Mouse (Mus musculus) kidney, embryonic 14.5 days (tissue): ENCODE measurements around the gene Tom1l1. TPM values are rescaled to one million over a fixed set of nuclear protein-coding genes. Genes with fewer than 3 reads are reported as not detected.

Experiments
- ATAC-seq: fragments of 200-750 bp; cut with Nextera tagmentation; 2 replicates; pipeline ENCODE4 v1.8.0; 2017; ENCODE audit warnings: moderate number of reproducible peaks, mild to moderate bottlenecking, moderate TSS enrichment, moderate library complexity; ENCODE audit not compliant: low FRiP score, low TSS enrichment
- H3K27ac ChIP-seq: fragments of 300-500 bp; sonication (generic); 2 replicates; pipeline ENCODE4 v1.5.1; 2014; ENCODE audit warnings: low read depth, mild to moderate bottlenecking, low read length, moderate library complexity, mixed read lengths
- H3K27me3 ChIP-seq: fragments of 300-500 bp; sonication (generic); 2 replicates; pipeline ENCODE4 v1.6.1; 2014; ENCODE audit warnings: mild to moderate bottlenecking, low read length; ENCODE audit not compliant: control insufficient read depth, insufficient read depth
- H3K36me3 ChIP-seq: fragments of 300-500 bp; sonication (generic); 2 replicates; pipeline ENCODE4 v1.6.1; 2014; ENCODE audit warnings: low read length, mixed read lengths; ENCODE audit not compliant: control insufficient read depth, insufficient read depth
- H3K4me1 ChIP-seq: fragments of 300-500 bp; sonication (generic); 2 replicates; pipeline ENCODE4 v1.6.1; 2014; ENCODE audit warnings: low read length, mixed read lengths; ENCODE audit not compliant: control insufficient read depth, insufficient read depth
- H3K4me2 ChIP-seq: fragments of 300-500 bp; sonication (generic); replicated peaks from 2 replicates; pipeline ENCODE4 v1.6.1; 2014; ENCODE audit warnings: low read depth, mild to moderate bottlenecking, low read length
- H3K4me3 ChIP-seq: fragments of 300-500 bp; sonication (generic); 2 replicates; pipeline ENCODE4 v1.5.1; 2014; ENCODE audit warnings: mild to moderate bottlenecking, low read length
- H3K9ac ChIP-seq: fragments of 300-500 bp; sonication (generic); 2 replicates; pipeline ENCODE4 v1.6.1; 2014; ENCODE audit warnings: low read depth, mild to moderate bottlenecking, low read length, moderate library complexity
- H3K9me3 ChIP-seq: fragments of 300-500 bp; sonication (generic); 2 replicates; pipeline ENCODE4 v1.6.1; 2016; ENCODE audit warnings: low read length; ENCODE audit not compliant: control insufficient read depth
- WGBS: fragments of 180-500 bp; shearing (Covaris S2); extraction: QIAGEN DNeasy Blood & Tissue Kit; methylation state at CpG from one replicate; pipeline ENCODE4 v1.1.7; 2014; 5-methylcytosine and 5-hydroxymethylcytosine counted together
- polyA plus RNA-seq: library from polyadenylated mRNA; unstranded; fragments of >200 nt; fragmentation: Nextera tagmentation; extraction: Ambion mirVana; gene quantifications from 2 replicates; pipeline ENCODE4 v1.2.1, GENCODE M21; 2014

Gene Tom1l1
- polyA plus RNA-seq, 1 experiment from 2014 or later = 36.6 TPM

DNA sequence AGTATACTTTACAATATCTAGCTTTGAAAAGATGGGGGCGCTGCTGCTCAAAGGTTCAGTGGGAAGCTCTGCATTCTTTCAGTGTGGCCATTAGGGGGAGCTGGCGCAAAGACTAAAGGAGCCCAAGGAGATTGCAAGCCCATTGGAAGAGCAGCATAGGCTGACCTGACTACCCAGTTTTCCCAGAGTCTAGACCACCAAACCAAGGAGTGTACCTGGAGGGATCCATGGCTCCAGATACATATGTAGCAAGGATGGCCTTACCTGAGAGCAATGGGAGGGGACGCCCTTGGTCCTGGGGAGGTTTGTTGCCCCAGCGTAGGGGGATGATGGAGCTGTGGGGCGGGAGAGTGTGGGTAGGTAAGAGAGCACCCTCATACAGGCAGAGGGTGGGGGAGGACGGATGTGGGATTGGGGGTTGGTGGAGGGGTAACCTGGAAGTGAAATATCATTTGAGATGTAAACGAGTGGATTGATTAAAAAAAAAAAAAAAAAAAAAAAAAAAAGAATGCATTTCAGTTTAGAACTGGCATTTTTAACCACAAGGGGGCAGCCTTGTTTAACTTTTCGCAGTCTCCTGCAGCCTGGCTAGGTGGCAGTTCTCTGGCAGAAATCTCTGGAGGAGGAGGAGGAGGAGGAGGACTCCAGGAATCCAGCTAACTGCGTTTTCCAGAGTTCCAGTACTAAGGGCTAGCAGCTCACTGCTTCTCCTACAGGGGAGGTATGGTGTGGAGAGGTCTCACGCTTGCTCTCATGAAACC is 9.5 kb upstream of the Tom1l1 start:
- 21% methylated on average over 10 of the region's 10 CpGs for WGBS
- Histone ChIP-seq H3K9ac (no peak overlapping the region), H3K4me1 (no peaks in the 10 kb centered on the region), H3K4me2 (peak overlapping the region; percentile 25; the same call in 1 of the 2 replicates), H3K9me3 (no peaks in the 10 kb centered on the region), H3K36me3 (no peaks in the 10 kb centered on the region), H3K27ac (no peak overlapping the region), H3K4me3 (no peak overlapping the region), H3K27me3 (no peaks in the 10 kb centered on the region)
- ATAC-seq = peak; percentile 87

DNA sequence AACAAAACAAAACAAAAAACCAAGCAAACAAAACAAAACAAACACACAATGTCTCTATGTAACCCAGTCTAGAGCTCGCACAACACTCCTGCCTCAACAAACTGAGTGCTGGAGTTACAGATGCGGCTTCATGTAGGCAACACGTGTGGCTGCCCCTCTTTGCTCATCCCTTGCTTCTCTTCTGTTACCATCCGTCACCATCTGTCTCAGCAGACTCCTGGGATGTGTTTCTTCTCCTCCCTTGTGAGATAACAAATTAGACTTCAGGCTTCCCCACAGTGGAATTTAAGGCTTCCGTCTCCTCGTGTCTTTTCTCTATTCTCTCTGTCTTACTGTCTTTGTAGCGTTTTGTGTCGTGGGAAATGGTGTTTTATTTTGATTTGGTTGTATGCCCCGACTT is 7.6 kb upstream of the Tom1l1 start:
- H3K27me3 ChIP-seq = no peaks in the 10 kb centered on the region
- 64% methylated on average over 9 of the region's 9 CpGs for WGBS
- no peaks in the 10 kb centered on the region for H3K36me3 ChIP-seq
- no peak overlapping the region for H3K27ac ChIP-seq
- H3K9me3 ChIP-seq = no peaks in the 10 kb centered on the region
- no peak overlapping the region for H3K9ac ChIP-seq
- H3K4me2 ChIP-seq = no peak overlapping the region
- ATAC-seq = no peak
- no peaks in the 10 kb centered on the region for H3K4me1 ChIP-seq
- no peak overlapping the region for H3K4me3 ChIP-seq

- no peak overlapping the region for H3K4me2 ChIP-seq
- no peak overlapping the region for H3K4me3 ChIP-seq
- H3K27ac ChIP-seq = no peak overlapping the region
- no peak overlapping the region for H3K9ac ChIP-seq
- H3K4me1 ChIP-seq = no peaks in the 10 kb centered on the region
- no peaks in the 10 kb centered on the region for H3K9me3 ChIP-seq
- no peaks in the 10 kb centered on the region for H3K36me3 ChIP-seq
- no peaks in the 10 kb centered on the region for H3K27me3 ChIP-seq
- no peak for ATAC-seq
- WGBS = 20% methylated on average over 4 of the region's 4 CpGs
Observed at GRCm38 (mm10) chr11:90694206-90694605, 6.0 kb upstream of the Tom1l1 start.

DNA sequence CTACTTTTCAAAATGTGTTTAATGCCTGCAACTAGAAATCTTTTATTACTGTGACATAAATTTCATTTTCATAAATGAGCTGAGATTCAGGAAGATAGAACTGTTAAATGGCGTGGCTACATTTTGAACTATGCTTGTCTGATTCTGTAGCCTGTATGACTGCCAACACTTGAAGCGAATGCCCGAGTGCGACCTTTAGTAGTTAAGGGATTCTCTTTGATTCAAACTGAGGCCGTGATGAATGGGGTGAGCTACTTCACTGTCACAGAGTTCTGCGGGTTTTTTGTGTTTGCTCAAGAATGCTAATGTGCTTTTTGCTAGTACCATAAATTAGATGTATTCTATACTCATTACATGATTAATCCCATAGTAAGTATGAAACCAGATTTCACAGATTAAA is 2.2 kb upstream of the Tom1l1 start:
- WGBS = 74% methylated on average over 6 of the region's 6 CpGs
- no peaks in the 10 kb centered on the region for H3K9me3 ChIP-seq
- H3K4me2 ChIP-seq = no peak overlapping the region
- no peak overlapping the region for H3K4me3 ChIP-seq
- no peak for ATAC-seq
- no peak overlapping the region for H3K27ac ChIP-seq
- no peaks in the 10 kb centered on the region for H3K36me3 ChIP-seq
- no peak overlapping the region for H3K9ac ChIP-seq
- H3K4me1 ChIP-seq = peaks cover 10% of the 10 kb centered on the region
- H3K27me3 ChIP-seq = peaks cover 3% of the 10 kb centered on the region; the same call in 1 of the 2 replicates

DNA sequence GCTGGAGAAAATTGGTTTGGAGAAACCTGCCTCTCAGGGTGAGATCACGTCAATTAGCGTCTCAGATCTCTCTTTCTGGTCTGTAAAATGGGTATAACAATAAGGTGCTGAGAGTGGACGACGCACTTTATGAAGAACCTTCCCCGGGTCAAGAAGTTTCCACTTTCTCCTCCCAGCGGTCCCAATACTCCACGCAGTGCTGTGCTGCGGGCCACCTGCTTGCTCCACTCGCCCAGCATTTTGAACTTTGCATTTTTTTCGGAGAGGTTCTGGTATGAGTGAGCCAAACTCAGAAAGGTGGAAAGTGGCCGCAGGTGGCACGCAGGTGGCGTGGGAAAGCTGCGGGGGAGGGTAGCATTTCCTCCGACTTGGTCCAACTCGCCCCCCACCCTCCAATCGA is 1.1 kb downstream of the Tom1l1 start:
- H3K9ac ChIP-seq = peak overlapping the region; percentile 59
- H3K36me3 ChIP-seq = peaks cover 7% of the 10 kb centered on the region; the same call in 1 of the 2 replicates
- ATAC-seq = peak; percentile 28
- WGBS = under 1% methylated on average over 17 of the region's 17 CpGs
- no peak overlapping the region for H3K27ac ChIP-seq
- peak overlapping the region; percentile 80 for H3K4me2 ChIP-seq
- no peaks in the 10 kb centered on the region for H3K9me3 ChIP-seq
- peaks cover 3% of the 10 kb centered on the region; the same call in 1 of the 2 replicates for H3K27me3 ChIP-seq
- H3K4me3 ChIP-seq = peak overlapping the region; percentile 58
- H3K4me1 ChIP-seq = peaks cover 10% of the 10 kb centered on the region

DNA sequence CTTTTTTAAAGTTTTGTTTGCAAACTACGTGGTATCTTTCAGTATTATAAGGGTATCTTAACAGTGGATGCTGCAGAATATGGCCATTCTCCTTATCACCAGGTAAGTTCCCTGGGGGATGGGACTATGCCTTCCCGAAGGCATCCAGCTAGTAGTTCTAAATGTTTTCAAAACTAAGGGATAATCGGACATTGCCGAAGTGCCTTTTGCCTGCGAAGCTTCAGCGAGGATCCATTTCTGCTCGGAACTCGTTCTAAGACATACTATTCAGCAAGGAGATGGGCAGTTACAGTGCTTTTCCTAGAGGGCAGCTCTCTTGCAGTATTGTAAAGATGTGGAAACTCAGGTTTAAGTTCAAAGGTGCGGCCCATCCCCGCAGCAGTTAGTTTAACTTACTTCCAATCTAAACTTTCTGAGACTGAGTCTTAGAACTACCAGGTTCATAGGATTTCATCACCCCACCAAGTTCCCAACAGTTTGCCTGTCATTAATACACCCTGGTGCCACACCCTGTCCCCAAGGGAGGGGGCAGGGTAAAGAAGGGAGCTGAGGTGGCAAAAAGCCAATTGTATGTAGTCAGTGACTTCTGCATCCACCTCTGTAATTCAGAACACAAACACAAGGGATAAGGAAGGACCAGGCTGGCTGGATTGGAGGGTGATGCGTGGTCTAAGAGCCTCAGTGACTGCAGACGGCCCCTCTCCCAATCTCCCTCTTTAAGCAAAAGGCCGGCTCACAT is 1.7 kb downstream of the Tom1l1 start:
- Histone ChIP-seq H3K36me3 (peaks cover 7% of the 10 kb centered on the region; the same call in 1 of the 2 replicates), H3K27ac (no peak overlapping the region), H3K4me2 (peak overlapping the region; percentile 80), H3K4me3 (peak overlapping the region; percentile 58), H3K4me1 (peaks cover 10% of the 10 kb centered on the region), H3K9me3 (no peaks in the 10 kb centered on the region), H3K9ac (peak overlapping the region; percentile 59), H3K27me3 (peaks cover 3% of the 10 kb centered on the region; the same call in 1 of the 2 replicates)
- WGBS = 72% methylated on average over 13 of the region's 13 CpGs
- no peak for ATAC-seq

- H3K9me3 ChIP-seq = no peaks in the 10 kb centered on the region
- WGBS = 75% methylated on average over 6 of the region's 6 CpGs
- no peak for ATAC-seq
- peaks cover 10% of the 10 kb centered on the region for H3K4me1 ChIP-seq
- H3K36me3 ChIP-seq = peaks cover 7% of the 10 kb centered on the region; the same call in 1 of the 2 replicates
- no peak overlapping the region for H3K27ac ChIP-seq
- no peak overlapping the region for H3K4me3 ChIP-seq
- H3K27me3 ChIP-seq = peaks cover 3% of the 10 kb centered on the region; the same call in 1 of the 2 replicates
- no peak overlapping the region for H3K4me2 ChIP-seq
- no peak overlapping the region for H3K9ac ChIP-seq
Observed at GRCm38 (mm10) chr11:90685196-90685595, 3.0 kb downstream of the Tom1l1 start.

- ATAC-seq = no peak
- 41% methylated on average over 6 of the region's 6 CpGs for WGBS
- H3K4me2 ChIP-seq = no peak overlapping the region
Observed at GRCm38 (mm10) chr11:90684765-90685164, 3.4 kb downstream of the Tom1l1 start.

DNA sequence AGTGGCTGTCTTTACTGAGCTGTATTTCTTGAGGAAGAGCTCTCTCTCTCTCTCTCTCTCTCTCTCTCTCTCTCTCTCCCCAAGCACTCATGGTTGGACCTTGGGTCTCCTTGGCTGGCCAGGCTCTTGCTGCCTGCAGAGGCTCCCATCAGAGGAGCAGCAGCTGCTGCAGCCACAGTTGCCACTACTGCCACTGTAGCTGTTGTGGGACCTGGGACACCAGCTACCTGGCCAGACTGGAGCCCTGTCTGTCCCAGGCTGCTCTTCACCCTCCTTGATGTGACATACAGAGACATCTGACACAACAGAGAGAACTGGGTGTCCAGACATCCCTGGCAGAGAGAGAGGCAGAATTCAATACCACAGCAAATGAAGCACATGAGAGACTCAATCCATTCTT is 7.0 kb downstream of the Tom1l1 start:
- Histone ChIP-seq H3K27me3 (no peaks in the 10 kb centered on the region), H3K27ac (no peak overlapping the region), H3K4me1 (no peaks in the 10 kb centered on the region), H3K4me2 (no peak overlapping the region), H3K9me3 (no peaks in the 10 kb centered on the region), H3K9ac (no peak overlapping the region), H3K36me3 (peaks cover 7% of the 10 kb centered on the region; the same call in 1 of the 2 replicates), H3K4me3 (no peak overlapping the region)
- ATAC-seq = no peak

More at GRCm38 (mm10) chr11:90684765-90685164, 3.4 kb downstream of the Tom1l1 start:
- Histone ChIP-seq H3K27ac (no peak overlapping the region), H3K36me3 (peaks cover 7% of the 10 kb centered on the region; the same call in 1 of the 2 replicates), H3K4me3 (no peak overlapping the region), H3K9ac (no peak overlapping the region), H3K4me1 (peaks cover 10% of the 10 kb centered on the region), H3K9me3 (no peaks in the 10 kb centered on the region), H3K27me3 (peaks cover 3% of the 10 kb centered on the region; the same call in 1 of the 2 replicates)
